Mouse (Mus musculus): ENCODE measurements around the gene Tnrc6c.

Tnrc6c gene

GRCm38 (mm10) chr11:117797511-117798159 lies 143.5 kb downstream of the Tnrc6c start, which contains the start of gene 6030468B19Rik:
Gene 6030468B19Rik, plus strand, starts transcription at chr11:117797660.
- DNase-seq = no peak

GRCm38 (mm10) chr11:117798160-117798541 lies 144.1 kb downstream of the Tnrc6c start:
- no peak for DNase-seq

GRCm38 (mm10) chr11:117799174-117799573 lies 145.1 kb downstream of the Tnrc6c start:
- peak in 1 of 2 experiments; percentile 13 for DNase-seq

GRCm38 (mm10) chr11:117800038-117800437 lies 145.9 kb downstream of the Tnrc6c start:
- DNase-seq = no peak

GRCm38 (mm10) chr11:117801650-117802049 lies 147.6 kb downstream of the Tnrc6c start:
- no peak for DNase-seq

- DNase-seq = no peak
Observed at GRCm38 (mm10) chr11:117803166-117803688, 149.1 kb downstream of the Tnrc6c start.

- no peak for DNase-seq
Observed at GRCm38 (mm10) chr11:117806781-117807180, 152.7 kb downstream of the Tnrc6c start.

- peak; percentile 64 to 73 for DNase-seq
Observed at GRCm38 (mm10) chr11:117809407-117810311, 155.6 kb downstream of the Tnrc6c start, which contains the start of the genes Gm20708 and Syngr2. Gene Gm20708, plus strand, starts transcription at chr11:117809668. Gene Syngr2, plus strand, starts transcription at chr11:117809668.

- DNase-seq = peak; percentile 79 to 83
Observed at GRCm38 (mm10) chr11:117810401-117811046, 156.4 kb downstream of the Tnrc6c start.
